Mouse (Mus musculus) midbrain, embryonic 16.5 days (tissue): Measurements from ENCODE around the gene Bbox1. TPM values are rescaled to one million over a fixed set of nuclear protein-coding genes. Genes with fewer than 3 reads are reported as not detected.

Source experiments
- ATAC-seq: fragments of 200-750 bp; cut with Nextera tagmentation; 2 replicates; pipeline ENCODE4 v1.8.0; 2017; ENCODE audit warnings: moderate TSS enrichment
- H3K27ac ChIP-seq: fragments of 300-500 bp; sonication (generic); 2 replicates; pipeline ENCODE4 v1.5.1; 2014; ENCODE audit warnings: mild to moderate bottlenecking, low read length, mixed read lengths
- H3K27me3 ChIP-seq: fragments of 300-500 bp; sonication (generic); 2 replicates; pipeline ENCODE4 v1.6.1; 2014; ENCODE audit warnings: low read depth, low read length, mixed read lengths; ENCODE audit not compliant: control insufficient read depth, insufficient read depth
- H3K36me3 ChIP-seq: fragments of 300-500 bp; sonication (generic); 2 replicates; pipeline ENCODE4 v1.6.1; 2014; ENCODE audit warnings: mild to moderate bottlenecking, low read length, moderate library complexity, mixed read lengths; ENCODE audit not compliant: control insufficient read depth, insufficient read depth
- H3K4me1 ChIP-seq: fragments of 300-500 bp; sonication (generic); 2 replicates; pipeline ENCODE4 v1.6.1; 2014; ENCODE audit warnings: mild to moderate bottlenecking, low read length, mixed read lengths; ENCODE audit not compliant: control insufficient read depth, insufficient read depth
- H3K4me2 ChIP-seq: fragments of 300-500 bp; sonication (generic); 2 replicates; pipeline ENCODE4 v1.6.1; 2014; ENCODE audit warnings: mild to moderate bottlenecking, low read length, mixed read lengths
- H3K4me3 ChIP-seq: fragments of 300-500 bp; sonication (generic); 2 replicates; pipeline ENCODE4 v1.5.1; 2014; ENCODE audit warnings: low read depth, mild to moderate bottlenecking, low read length, moderate library complexity, mixed read lengths
- H3K9ac ChIP-seq: fragments of 300-500 bp; sonication (generic); 2 replicates; pipeline ENCODE4 v1.6.1; 2014; ENCODE audit warnings: low read depth, low read length, mixed read lengths
- H3K9me3 ChIP-seq: fragments of 300-500 bp; sonication (generic); replicated peaks from 2 replicates; pipeline ENCODE4 v1.6.1; 2014; ENCODE audit warnings: mild to moderate bottlenecking, low read length, mixed read lengths; ENCODE audit not compliant: control insufficient read depth, poor library complexity, severe bottlenecking
- WGBS: fragments of 180-500 bp; shearing (Covaris S2); extraction: QIAGEN DNeasy Blood & Tissue Kit; methylation state at CpG from one replicate; pipeline ENCODE4 v1.1.7; 2014; 5-methylcytosine and 5-hydroxymethylcytosine counted together
- polyA plus RNA-seq: library from polyadenylated mRNA; unstranded; fragments of >200 nt; fragmentation: Nextera tagmentation; extraction: Ambion mirVana; gene quantifications from 2 replicates; pipeline ENCODE4 v1.2.1, GENCODE M21; 2015

Gene Bbox1
- polyA plus RNA-seq, 1 experiment from 2014 or later: 1.1 TPM

DNA sequence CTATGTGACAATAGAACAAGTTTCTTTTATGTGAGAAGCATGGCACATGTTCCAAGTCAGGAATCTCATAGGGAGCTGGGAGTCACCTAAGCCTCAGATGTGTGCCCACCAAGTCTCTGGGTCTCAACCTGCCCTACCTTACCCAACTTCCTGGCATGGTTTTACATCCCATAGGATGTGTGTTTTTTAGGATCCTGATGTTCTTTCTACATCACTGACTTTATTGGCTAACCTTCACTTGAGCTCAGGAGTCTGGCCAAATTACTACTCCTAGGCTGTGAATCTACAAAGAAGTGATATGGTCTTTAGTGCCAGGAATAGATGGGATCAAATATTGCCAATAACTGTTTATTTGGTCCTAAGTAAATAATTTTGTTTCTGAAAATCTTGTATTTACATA lies 88.4 kb downstream of the Bbox1 start:
- H3K9me3 ChIP-seq: no peaks in the 10 kb centered on the region
- no peak for ATAC-seq
- no peaks in the 10 kb centered on the region for H3K36me3 ChIP-seq
- no peak overlapping the region for H3K9ac ChIP-seq
- no peak overlapping the region for H3K4me3 ChIP-seq
- no peaks in the 10 kb centered on the region for H3K27me3 ChIP-seq
- no peaks in the 10 kb centered on the region for H3K4me1 ChIP-seq
- no peak overlapping the region for H3K4me2 ChIP-seq
- H3K27ac ChIP-seq: no peak overlapping the region

DNA sequence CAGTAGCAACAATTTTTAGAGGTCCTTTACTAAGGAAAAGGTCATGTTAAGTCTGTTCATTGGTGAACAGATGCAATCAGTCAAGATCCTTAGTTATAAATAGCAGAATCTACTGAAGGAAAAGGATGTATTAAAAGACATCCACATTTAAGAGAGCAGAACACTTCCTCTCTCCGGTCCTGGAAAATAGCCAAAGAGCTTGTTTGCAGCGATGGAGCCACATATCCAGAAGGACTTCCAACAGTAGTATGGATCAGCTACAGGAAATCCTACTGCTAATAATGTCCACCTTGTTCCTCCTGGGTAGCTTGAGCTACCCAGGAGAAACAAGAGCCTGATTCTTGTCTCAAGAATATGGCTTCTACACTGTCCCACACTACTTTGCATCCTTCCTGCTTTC lies 91.6 kb downstream of the Bbox1 start:
- no peaks in the 10 kb centered on the region for H3K27me3 ChIP-seq
- 94% methylated on average over 2 of the region's 2 CpGs for WGBS
- no peaks in the 10 kb centered on the region for H3K4me1 ChIP-seq
- H3K27ac ChIP-seq: no peak overlapping the region
- H3K4me3 ChIP-seq: no peak overlapping the region
- no peak overlapping the region for H3K4me2 ChIP-seq
- H3K36me3 ChIP-seq: no peaks in the 10 kb centered on the region
- H3K9ac ChIP-seq: no peak overlapping the region
- no peak for ATAC-seq
- no peaks in the 10 kb centered on the region for H3K9me3 ChIP-seq

DNA sequence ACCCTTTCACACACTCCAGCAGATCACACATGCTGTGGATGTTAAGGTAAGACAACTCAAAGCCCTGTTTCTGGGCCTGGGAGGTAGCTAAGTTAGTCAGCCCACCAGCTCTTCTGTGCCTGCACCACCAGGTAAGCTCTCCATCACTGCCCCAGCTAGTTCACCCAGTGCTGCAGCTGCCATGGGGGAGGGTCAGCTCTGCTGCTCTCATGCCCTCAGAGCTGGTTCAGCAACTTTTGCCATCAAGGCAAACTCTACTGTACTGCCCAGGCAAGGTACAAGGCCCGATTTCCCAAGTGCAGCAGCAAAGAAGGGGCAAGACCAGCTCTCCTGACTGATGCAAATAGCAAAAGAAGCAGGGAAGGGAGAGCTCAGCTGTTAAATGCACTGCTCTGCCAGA lies 93.9 kb downstream of the Bbox1 start:
- WGBS: 75% methylated on average over 1 of the region's 1 CpGs
- no peaks in the 10 kb centered on the region for H3K36me3 ChIP-seq
- no peak for ATAC-seq
- no peaks in the 10 kb centered on the region for H3K27me3 ChIP-seq
- H3K4me2 ChIP-seq: no peak overlapping the region
- H3K4me1 ChIP-seq: no peaks in the 10 kb centered on the region
- H3K9me3 ChIP-seq: no peaks in the 10 kb centered on the region
- H3K27ac ChIP-seq: no peak overlapping the region
- H3K4me3 ChIP-seq: no peak overlapping the region
- H3K9ac ChIP-seq: no peak overlapping the region

DNA sequence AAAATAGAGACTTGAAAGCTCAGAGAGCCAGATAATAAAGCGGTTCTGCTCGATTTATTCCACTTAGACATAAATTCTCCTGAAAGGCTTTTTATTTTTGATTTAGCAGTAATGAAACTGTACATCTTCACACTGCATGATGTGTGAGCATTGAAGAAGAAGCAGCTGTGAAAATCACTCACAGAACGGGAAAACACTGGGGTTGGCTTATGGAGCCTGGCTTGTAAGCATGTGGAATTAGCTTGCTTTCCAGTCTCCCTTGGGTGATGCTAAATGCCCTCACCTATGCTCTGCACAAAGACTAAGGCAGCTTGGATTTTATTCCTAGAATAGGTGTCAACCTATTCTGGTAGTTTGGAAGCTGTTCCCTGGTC lies 98.7 kb downstream of the Bbox1 start:
- Histone ChIP-seq H3K36me3 (no peaks in the 10 kb centered on the region), H3K9ac (no peak overlapping the region), H3K27ac (no peak overlapping the region), H3K9me3 (no peaks in the 10 kb centered on the region), H3K4me1 (no peaks in the 10 kb centered on the region), H3K27me3 (no peaks in the 10 kb centered on the region), H3K4me2 (no peak overlapping the region), H3K4me3 (no peak overlapping the region)
- WGBS: 79% methylated on average over 3 of the region's 3 CpGs
- ATAC-seq: no peak

DNA sequence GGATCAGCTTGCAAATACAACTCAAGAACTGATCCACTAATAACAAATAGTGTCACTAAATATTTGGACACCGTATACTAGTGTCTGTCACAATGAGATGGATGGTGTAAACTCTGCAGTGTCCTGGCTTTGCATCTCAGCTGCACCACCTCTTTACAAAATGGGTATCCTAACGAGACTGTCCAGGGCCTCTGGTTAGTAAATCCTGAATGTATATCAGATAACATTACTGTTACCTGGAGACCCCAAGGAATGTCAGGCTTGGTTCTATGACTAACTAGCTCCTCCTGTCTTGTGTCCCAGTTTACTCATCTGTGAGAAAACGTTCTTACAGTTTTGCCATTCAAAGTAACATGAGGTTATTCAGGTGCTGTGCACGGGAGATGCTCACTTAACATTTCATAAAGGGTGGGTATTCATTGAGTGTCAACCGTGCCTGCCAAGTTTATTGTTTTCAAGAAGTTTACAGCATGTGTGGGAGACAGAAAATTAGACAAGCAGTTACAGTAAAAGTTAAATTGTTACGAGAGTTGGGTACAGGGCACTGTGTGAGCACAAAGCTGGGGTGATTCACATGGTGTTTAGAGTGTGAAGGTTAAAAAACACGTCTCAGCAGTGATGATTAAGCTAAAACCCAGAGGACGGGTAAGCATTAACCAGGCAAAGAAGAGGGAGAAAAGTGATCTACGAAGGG lies 99.2 kb downstream of the Bbox1 start:
- no peaks in the 10 kb centered on the region for H3K36me3 ChIP-seq
- no peaks in the 10 kb centered on the region for H3K9me3 ChIP-seq
- no peaks in the 10 kb centered on the region for H3K27me3 ChIP-seq
- no peak for ATAC-seq
- H3K4me3 ChIP-seq: no peak overlapping the region
- no peak overlapping the region for H3K9ac ChIP-seq
- H3K4me1 ChIP-seq: no peaks in the 10 kb centered on the region
- H3K27ac ChIP-seq: no peak overlapping the region
- WGBS: 69% methylated on average over 9 of the region's 9 CpGs
- H3K4me2 ChIP-seq: no peak overlapping the region

DNA sequence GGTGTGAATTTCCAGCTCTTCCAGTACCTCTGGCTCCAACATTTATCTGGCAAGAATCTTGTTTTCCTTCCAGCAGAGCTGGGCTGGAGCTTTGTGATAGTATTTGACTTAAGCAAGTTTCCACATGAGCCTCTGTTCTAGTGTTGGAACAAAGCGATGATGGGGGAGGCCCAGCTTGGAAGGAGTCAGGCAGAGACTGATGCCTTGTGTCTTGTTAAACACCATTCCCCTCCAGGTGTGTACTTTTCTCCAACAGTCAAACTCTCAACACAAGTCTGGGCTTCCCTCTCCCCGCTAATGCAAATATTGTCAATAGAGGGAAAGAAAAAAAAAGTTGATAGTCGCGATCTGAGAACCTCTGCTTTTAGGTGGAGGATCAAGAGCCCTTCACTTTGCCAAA lies 100.1 kb downstream of the Bbox1 start:
- 87% methylated on average over 4 of the region's 4 CpGs for WGBS
- ATAC-seq: no peak
- no peak overlapping the region for H3K27ac ChIP-seq

More for the DNA sequence above, 100.1 kb downstream of the Bbox1 start:
- Histone ChIP-seq H3K27me3 (no peaks in the 10 kb centered on the region), H3K9me3 (no peaks in the 10 kb centered on the region), H3K4me1 (no peaks in the 10 kb centered on the region), H3K4me3 (no peak overlapping the region), H3K36me3 (no peaks in the 10 kb centered on the region), H3K4me2 (no peak overlapping the region), H3K9ac (no peak overlapping the region)

Other genes with a start within 250 kb of the Bbox1 start
- 2.4 and 4.4 TPM in 2 replicates for gene Fibin, start 48.6 kb upstream of the Bbox1 start, polyA plus RNA-seq